Mouse (Mus musculus) midbrain, embryonic 10.5 days (tissue): ENCODE results near the gene Armc5. TPM values are rescaled to one million over a fixed set of nuclear protein-coding genes. Genes with fewer than 3 reads are reported as not detected.

Experiments
- DNase-seq: peaks from one replicate; pipeline ENCODE4 v3.0.0-alpha.2; 2017; ENCODE audit warnings: low spot score
- H3K27ac ChIP-seq: fragments of 300-500 bp; sonication (generic); replicated peaks from 2 replicates; pipeline ENCODE4 v1.5.1; 2016; ENCODE audit warnings: mild to moderate bottlenecking
- H3K27me3 ChIP-seq: fragments of 300-500 bp; sonication (generic); 2 replicates; pipeline ENCODE4 v1.6.1; 2016; ENCODE audit warnings: low read depth, mild to moderate bottlenecking; ENCODE audit not compliant: poor library complexity, severe bottlenecking
- H3K36me3 ChIP-seq: fragments of 300-500 bp; sonication (generic); 2 replicates; pipeline ENCODE4 v1.6.1; 2016; ENCODE audit warnings: mild to moderate bottlenecking, moderate library complexity
- H3K4me1 ChIP-seq: fragments of 300-500 bp; sonication (generic); 2 replicates; pipeline ENCODE4 v1.6.1; 2016
- H3K4me3 ChIP-seq: fragments of 300-500 bp; sonication (generic); 2 replicates; pipeline ENCODE4 v1.5.1; 2016; ENCODE audit warnings: mild to moderate bottlenecking, moderate library complexity
- H3K9me3 ChIP-seq: fragments of 300-500 bp; sonication (generic); replicated peaks from 2 replicates; pipeline ENCODE4 v1.6.1; 2016; ENCODE audit warnings: mild to moderate bottlenecking
- WGBS: fragments of 180-500 bp; shearing (Covaris S2); methylation state at CpG from one replicate; pipeline ENCODE4 v1.1.7; 2016; 5-methylcytosine and 5-hydroxymethylcytosine counted together
- microRNA-seq: library from miRNA; unstranded; fragments of <30 nt; microRNA quantifications from one replicate; pipeline ENCODE4, GENCODE M21; 2017
- polyA plus RNA-seq: library from polyadenylated mRNA; unstranded; fragments of >200 nt; fragmentation: Nextera tagmentation; extraction: Ambion mirVana; gene quantifications from 2 replicates; pipeline ENCODE4 v1.2.1, GENCODE M21; 2016

Armc5 gene
- polyA plus RNA-seq, 1 experiment from 2014 or later = 15.4 TPM

GRCm38 (mm10) chr7:128271496-128271895 lies 34.4 kb downstream of the Armc5 start:
- peaks cover 19% of the 10 kb centered on the region for H3K27me3 ChIP-seq
- peaks cover 64% of the 10 kb centered on the region for H3K36me3 ChIP-seq
- peaks cover 6% of the 10 kb centered on the region; the same call in 1 of the 2 replicates for H3K4me1 ChIP-seq
- no peak overlapping the region for H3K4me3 ChIP-seq
- no peak overlapping the region for H3K27ac ChIP-seq
- no peaks in the 10 kb centered on the region for H3K9me3 ChIP-seq
- 92% methylated on average over 9 of the region's 9 CpGs for WGBS
- no peak for DNase-seq

GRCm38 (mm10) chr7:128276051-128276450 lies 38.9 kb downstream of the Armc5 start:
- Histone ChIP-seq H3K27ac (no peak overlapping the region), H3K4me1 (peaks cover 26% of the 10 kb centered on the region), H3K27me3 (peaks cover 65% of the 10 kb centered on the region), H3K9me3 (no peaks in the 10 kb centered on the region), H3K4me3 (no peak overlapping the region), H3K36me3 (peaks cover 84% of the 10 kb centered on the region)
- WGBS = 93% methylated on average over 6 of the region's 6 CpGs
- DNase-seq = no peak

- peaks cover 53% of the 10 kb centered on the region for H3K36me3 ChIP-seq
- WGBS = 85% methylated on average over 4 of the region's 4 CpGs
- H3K27ac ChIP-seq = no peak overlapping the region
- no peaks in the 10 kb centered on the region for H3K9me3 ChIP-seq
- H3K4me1 ChIP-seq = peaks cover 56% of the 10 kb centered on the region
- no peak overlapping the region for H3K4me3 ChIP-seq
- no peak for DNase-seq
- H3K27me3 ChIP-seq = peaks cover 86% of the 10 kb centered on the region
These were observed 42.6 kb downstream of the Armc5 start for GRCm38 (mm10) chr7:128279750-128280149.

- H3K27ac ChIP-seq = no peak overlapping the region
- peaks cover 88% of the 10 kb centered on the region for H3K27me3 ChIP-seq
- H3K9me3 ChIP-seq = no peaks in the 10 kb centered on the region
- peaks cover 47% of the 10 kb centered on the region for H3K36me3 ChIP-seq
- peaks cover 54% of the 10 kb centered on the region for H3K4me1 ChIP-seq
- H3K4me3 ChIP-seq = no peak overlapping the region
- 80% methylated on average over 11 of the region's 11 CpGs for WGBS
- no peak for DNase-seq
These were observed 44.6 kb downstream of the Armc5 start for GRCm38 (mm10) chr7:128281765-128282164.

- Histone ChIP-seq H3K27me3 (peaks cover 88% of the 10 kb centered on the region), H3K36me3 (peaks cover 50% of the 10 kb centered on the region), H3K4me1 (peaks cover 45% of the 10 kb centered on the region), H3K9me3 (no peaks in the 10 kb centered on the region), H3K27ac (peak overlapping the region; percentile 75), H3K4me3 (no peak overlapping the region)
- 10% methylated on average over 7 of the region's 7 CpGs for WGBS
- peak; percentile 60 for DNase-seq
These were observed 45.5 kb downstream of the Armc5 start for GRCm38 (mm10) chr7:128282532-128283244.

GRCm38 (mm10) chr7:128284047-128284446 lies 46.9 kb downstream of the Armc5 start:
- Histone ChIP-seq H3K9me3 (no peaks in the 10 kb centered on the region), H3K27me3 (peaks cover 88% of the 10 kb centered on the region), H3K4me3 (no peak overlapping the region), H3K36me3 (peaks cover 52% of the 10 kb centered on the region), H3K27ac (peak overlapping the region; percentile 75; the same call in 1 of the 2 replicates), H3K4me1 (peaks cover 51% of the 10 kb centered on the region)
- 71% methylated on average over 5 of the region's 5 CpGs for WGBS
- DNase-seq = no peak

- WGBS = 87% methylated on average over 8 of the region's 8 CpGs
- no peak for DNase-seq
- peaks cover 61% of the 10 kb centered on the region for H3K4me1 ChIP-seq
- H3K27me3 ChIP-seq = peaks cover 82% of the 10 kb centered on the region
- H3K9me3 ChIP-seq = no peaks in the 10 kb centered on the region
- H3K27ac ChIP-seq = peak overlapping the region; percentile 59; the same call in 1 of the 2 replicates
- H3K36me3 ChIP-seq = peaks cover 43% of the 10 kb centered on the region
- no peak overlapping the region for H3K4me3 ChIP-seq
These were observed 47.9 kb downstream of the Armc5 start for GRCm38 (mm10) chr7:128285060-128285459.

GRCm38 (mm10) chr7:128288923-128289544 lies 51.9 kb downstream of the Armc5 start:
- Histone ChIP-seq H3K36me3 (peaks cover 56% of the 10 kb centered on the region), H3K27ac (peak overlapping the region; percentile 72), H3K4me3 (no peak overlapping the region), H3K9me3 (no peaks in the 10 kb centered on the region), H3K27me3 (peaks cover 69% of the 10 kb centered on the region), H3K4me1 (peaks cover 25% of the 10 kb centered on the region)
- peak; percentile 54 for DNase-seq
- WGBS = 17% methylated on average over 9 of the region's 9 CpGs

Small RNA genes lying within 50 kb of the gene (microRNA-seq; reads per million reads assigned to microRNA genes)
- not detected for gene Mir3103

Other genes starting within 250 kb of the Armc5 start
- gene Pycard, start 243.5 kb upstream of the Armc5 start, polyA plus RNA-seq = 6.1 and 7.5 TPM in 2 replicates
- not detected in 2 replicates for gene Trim72, start 233.4 kb upstream of the Armc5 start, polyA plus RNA-seq
- gene Itgam, start 174.7 kb upstream of the Armc5 start, polyA plus RNA-seq = 0.48 and 0.68 TPM in 2 replicates
- gene Gm49368, start 174.7 kb upstream of the Armc5 start, polyA plus RNA-seq = not detected in 2 replicates
- gene Itgax, start 107.8 kb upstream of the Armc5 start, polyA plus RNA-seq = not detected in 2 replicates
- 0.16 TPM in 1 of 2 replicates, not detected in the other for gene Itgad, start 83.0 kb upstream of the Armc5 start, polyA plus RNA-seq
- gene Cox6a2, start 31.0 kb upstream of the Armc5 start, polyA plus RNA-seq = not detected in 2 replicates
- gene 9130023H24Rik, start 689 bp downstream of the Armc5 start, polyA plus RNA-seq = 10.3 and 11.7 TPM in 2 replicates
- gene Tgfb1i1, start 9.5 kb downstream of the Armc5 start, polyA plus RNA-seq = 40.9 and 45.3 TPM in 2 replicates
- 0.28 and 0.50 TPM in 2 replicates for gene Slc5a2, start 28.3 kb downstream of the Armc5 start, polyA plus RNA-seq
- gene BC017158, start 60.8 kb downstream of the Armc5 start, polyA plus RNA-seq = 24.6 and 26.3 TPM in 2 replicates
- gene Rgs10, start 181.4 kb downstream of the Armc5 start, polyA plus RNA-seq = 6.0 and 6.4 TPM in 2 replicates
- 28.0 and 29.3 TPM in 2 replicates for gene Tial1, start 224.4 kb downstream of the Armc5 start, polyA plus RNA-seq